Mouse (Mus musculus) bone marrow, adult 2 months (tissue): ENCODE data around the gene Vmn1r185.

Experiments
- CTCF ChIP-seq: fragments of 200-500 bp; IDR thresholded peaks from 2 replicates; pipeline ENCODE4 v1.5.1; 2011; ENCODE audit warnings: low read length, control low read depth; ENCODE audit not compliant: control insufficient read depth, insufficient read depth
- POLR2A ChIP-seq: fragments of 200-500 bp; IDR thresholded peaks from 2 replicates; pipeline ENCODE4 v1.6.1; 2011; ENCODE audit warnings: low read depth, mild to moderate bottlenecking, control low read depth, low read length, borderline replicate concordance; ENCODE audit not compliant: control insufficient read depth

DNA sequence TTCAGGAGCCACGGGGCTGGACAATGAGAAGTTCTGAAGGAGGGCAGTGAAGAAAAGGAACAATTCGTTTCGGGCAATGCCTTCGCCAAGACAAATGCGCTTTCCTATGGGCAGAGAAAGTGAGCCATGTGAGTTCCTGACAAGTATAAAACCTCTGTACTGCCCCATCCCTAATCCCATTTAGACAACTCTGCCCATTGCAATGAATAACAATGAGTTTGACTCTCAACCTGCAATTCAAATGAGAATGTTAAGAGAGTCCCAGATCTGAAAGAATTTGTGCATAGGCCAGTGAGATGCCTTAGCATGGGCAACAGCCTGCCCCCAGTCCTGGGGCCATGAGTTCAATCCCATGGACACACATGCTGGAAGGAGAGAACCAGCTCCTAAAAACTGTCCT is 47.7 kb upstream of the Vmn1r185 start:
- TF ChIP-seq CTCF (no peak), POLR2A (no peak)
